Mouse (Mus musculus): ENCODE measurements at regions not wholly inside any gene's neighbourhood (a gene's known extent, or its start where the extent isn't known, plus 50 kb on each side); places are given as distances from the start of the nearest gene placed in this dataset.

- 81% methylated on average over 3 of the region's 3 CpGs for WGBS (ENCODE audit: insufficient replicate concordance)
- no peaks in the 10 kb centered on the region for H3K9me3 ChIP-seq (ENCODE audit: low read length)
- DNase-seq (no peak), ATAC-seq (no peak)
- H3K27me3 ChIP-seq (ENCODE audit: insufficient read depth, low read length), result no peaks in the 10 kb centered on the region
- no peak overlapping the region for H3K4me3 ChIP-seq (ENCODE audit: low read depth, low read length)
- H3K36me3 ChIP-seq (replicated peaks; ENCODE audit: insufficient read depth, low read length), result no peaks in the 10 kb centered on the region
- no peak overlapping the region for H3K9ac ChIP-seq (replicated peaks)
- no peaks in the 10 kb centered on the region for H3K4me1 ChIP-seq (ENCODE audit: insufficient read depth)
- no peak overlapping the region for H3K27ac ChIP-seq (ENCODE audit: low read depth)
- H3K4me2 ChIP-seq (ENCODE audit: low read depth, low read length), result no peak overlapping the region
- TF ChIP-seq EP300 (IDR thresholded peaks at IDR 0.05; ENCODE audit: low read depth), result no peak
Measured at GRCm38 (mm10) chr2:84248169-84248568, 177.0 kb downstream of the Calcrl start.

GRCm38 (mm10) chr2:84249871-84250270 is 175.3 kb downstream of the Calcrl start:
- H3K36me3 ChIP-seq (replicated peaks; ENCODE audit: insufficient read depth, low read length), result no peaks in the 10 kb centered on the region
- no peak for DNase-seq
- H3K27ac ChIP-seq (ENCODE audit: low read depth), result no peak overlapping the region
- no peaks in the 10 kb centered on the region for H3K9me3 ChIP-seq (ENCODE audit: low read length)
- 59% methylated on average over 3 of the region's 3 CpGs for WGBS (ENCODE audit: insufficient replicate concordance)
- no peak overlapping the region for H3K4me3 ChIP-seq (ENCODE audit: low read depth, low read length)
- no peak overlapping the region for H3K9ac ChIP-seq (replicated peaks)
- TF ChIP-seq CTCF (IDR thresholded peaks at IDR 0.05; ENCODE audit: low read depth), result no peak
- no peak for TF ChIP-seq EP300 (IDR thresholded peaks at IDR 0.05; ENCODE audit: low read depth)
- H3K27me3 ChIP-seq (ENCODE audit: insufficient read depth, low read length), result no peaks in the 10 kb centered on the region
- ATAC-seq, result no peak
- no peaks in the 10 kb centered on the region for H3K4me1 ChIP-seq (ENCODE audit: insufficient read depth)
- H3K4me2 ChIP-seq (ENCODE audit: low read depth, low read length), result no peak overlapping the region

GRCm38 (mm10) chr2:84252076-84252475 is 173.1 kb downstream of the Calcrl start:
- H3K9ac ChIP-seq (replicated peaks), result no peak overlapping the region
- H3K9me3 ChIP-seq (ENCODE audit: low read length), result no peaks in the 10 kb centered on the region
- H3K4me3 ChIP-seq (ENCODE audit: low read depth, low read length), result no peak overlapping the region
- ATAC-seq, result no peak
- H3K4me2 ChIP-seq (ENCODE audit: low read depth, low read length), result no peak overlapping the region
- no peaks in the 10 kb centered on the region for H3K4me1 ChIP-seq (ENCODE audit: insufficient read depth)
- no peak overlapping the region for H3K27ac ChIP-seq (ENCODE audit: low read depth)
- no peaks in the 10 kb centered on the region for H3K27me3 ChIP-seq (ENCODE audit: insufficient read depth, low read length)
- 34% methylated on average over 1 of the region's 1 CpGs for WGBS (ENCODE audit: insufficient replicate concordance)
- H3K36me3 ChIP-seq (replicated peaks; ENCODE audit: insufficient read depth, low read length), result no peaks in the 10 kb centered on the region
- TF ChIP-seq CTCF (IDR thresholded peaks at IDR 0.05; ENCODE audit: low read depth) (no peak), EP300 (IDR thresholded peaks at IDR 0.05; ENCODE audit: low read depth) (no peak)
- no peak for DNase-seq

GRCm38 (mm10) chr2:84258339-84259006 is 166.7 kb downstream of the Calcrl start:
- ATAC-seq (no peak), DNase-seq (no peak)
- Histone ChIP-seq H3K9me3 (ENCODE audit: low read length) (no peaks in the 10 kb centered on the region), H3K27me3 (ENCODE audit: insufficient read depth, low read length) (no peaks in the 10 kb centered on the region), H3K4me2 (ENCODE audit: low read depth, low read length) (no peak overlapping the region), H3K27ac (ENCODE audit: low read depth) (no peak overlapping the region), H3K9ac (replicated peaks) (no peak overlapping the region), H3K36me3 (replicated peaks; ENCODE audit: insufficient read depth, low read length) (no peaks in the 10 kb centered on the region), H3K4me1 (ENCODE audit: insufficient read depth) (no peaks in the 10 kb centered on the region), H3K4me3 (ENCODE audit: low read depth, low read length) (no peak overlapping the region)
- TF ChIP-seq CTCF (IDR thresholded peaks at IDR 0.05; ENCODE audit: low read depth) (no peak), EP300 (IDR thresholded peaks at IDR 0.05; ENCODE audit: low read depth) (no peak)
- WGBS (ENCODE audit: insufficient replicate concordance), result 78% methylated on average over 2 of the region's 2 CpGs

- H3K4me3 ChIP-seq (ENCODE audit: low read depth, low read length), result no peak overlapping the region
- DNase-seq, result no peak
- TF ChIP-seq CTCF (IDR thresholded peaks at IDR 0.05; ENCODE audit: low read depth) (no peak), EP300 (IDR thresholded peaks at IDR 0.05; ENCODE audit: low read depth) (no peak)
Measured at GRCm38 (mm10) chr2:84259222-84259621, 166.0 kb downstream of the Calcrl start.

GRCm38 (mm10) chr2:84260701-84261100 is 164.5 kb downstream of the Calcrl start:
- Histone ChIP-seq H3K27ac (ENCODE audit: low read depth) (no peak overlapping the region), H3K9me3 (ENCODE audit: low read length) (no peaks in the 10 kb centered on the region), H3K36me3 (replicated peaks; ENCODE audit: insufficient read depth, low read length) (no peaks in the 10 kb centered on the region), H3K9ac (replicated peaks) (no peak overlapping the region), H3K27me3 (ENCODE audit: insufficient read depth, low read length) (no peaks in the 10 kb centered on the region), H3K4me1 (ENCODE audit: insufficient read depth) (no peaks in the 10 kb centered on the region), H3K4me2 (ENCODE audit: low read depth, low read length) (no peak overlapping the region), H3K4me3 (ENCODE audit: low read depth, low read length) (no peak overlapping the region)
- no peak for TF ChIP-seq EP300 (IDR thresholded peaks at IDR 0.05; ENCODE audit: low read depth)
- no peak for TF ChIP-seq CTCF (IDR thresholded peaks at IDR 0.05; ENCODE audit: low read depth)
- 67% methylated on average over 4 of the region's 4 CpGs for WGBS (ENCODE audit: insufficient replicate concordance)
- DNase-seq (no peak), ATAC-seq (no peak)

More at GRCm38 (mm10) chr2:84259222-84259621, 166.0 kb downstream of the Calcrl start:
- H3K9ac ChIP-seq (replicated peaks), result no peak overlapping the region
- no peaks in the 10 kb centered on the region for H3K36me3 ChIP-seq (replicated peaks; ENCODE audit: insufficient read depth, low read length)
- H3K27ac ChIP-seq (ENCODE audit: low read depth), result no peak overlapping the region
- H3K4me1 ChIP-seq (ENCODE audit: insufficient read depth), result no peaks in the 10 kb centered on the region
- H3K27me3 ChIP-seq (ENCODE audit: insufficient read depth, low read length), result no peaks in the 10 kb centered on the region
- ATAC-seq, result no peak
- no peaks in the 10 kb centered on the region for H3K9me3 ChIP-seq (ENCODE audit: low read length)
- 74% methylated on average over 1 of the region's 1 CpGs for WGBS (ENCODE audit: insufficient replicate concordance)
- H3K4me2 ChIP-seq (ENCODE audit: low read depth, low read length), result no peak overlapping the region

All from liver, postnatal 0 days (tissue).